Mouse (Mus musculus) right cerebral cortex, postnatal 36 days (tissue): Measurements from ENCODE around the gene C2cd4c.

ENCODE experiments used
- DNase-seq, 2 experiments: peaks; one replicate each; pipeline ENCODE4 v3.0.0; 2022; ENCODE audit warnings: low spot score in 2 of 2, mixed read lengths in 1 of 2

C2cd4c gene

DNA sequence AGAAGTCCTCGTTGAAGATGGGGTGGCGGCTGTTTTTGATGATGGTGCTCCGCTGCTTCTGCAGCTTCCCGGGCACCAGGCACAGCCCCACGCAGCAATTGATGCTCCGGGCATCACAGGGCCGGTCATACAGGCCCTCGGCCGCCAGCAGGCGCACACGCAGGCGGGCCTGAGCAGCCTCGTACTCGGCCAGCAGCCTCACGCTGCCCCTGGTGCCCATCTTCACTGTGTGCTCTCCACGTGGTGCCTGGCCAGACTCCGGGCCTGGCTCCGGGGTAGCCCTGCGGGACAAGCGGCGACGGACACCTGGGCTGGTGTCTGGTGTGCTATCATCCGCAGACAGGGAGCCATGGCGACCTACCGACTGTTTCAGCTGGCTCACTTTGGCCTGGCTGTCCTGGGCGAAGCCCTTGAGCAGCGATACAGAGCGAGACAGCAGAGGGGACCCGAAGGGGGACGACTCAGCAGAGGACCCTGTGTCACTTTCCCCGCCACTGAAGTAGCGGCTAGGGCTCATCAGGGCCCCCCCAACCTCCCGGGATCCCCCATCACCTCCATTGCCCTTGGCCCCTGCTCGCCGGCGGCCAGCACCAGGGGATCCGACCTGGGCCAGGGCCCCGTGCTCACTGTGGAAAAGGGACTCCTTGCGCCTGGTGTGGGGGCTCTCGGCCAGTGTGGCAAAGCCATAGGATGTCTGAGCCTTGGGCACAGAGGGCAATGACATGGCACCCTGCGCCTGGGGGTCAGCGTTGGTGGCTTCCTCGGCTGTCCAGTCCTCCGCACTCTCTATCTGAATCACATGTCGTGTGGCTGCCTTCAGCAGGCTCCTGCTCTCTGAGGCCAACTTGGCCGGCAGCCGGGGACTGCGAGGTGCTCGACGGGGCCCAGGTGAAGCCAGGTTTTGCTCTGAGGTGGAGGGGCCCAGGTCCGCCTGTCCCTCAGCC is 1.4 kb downstream of the C2cd4c start:
- DNase-seq = no peak

DNA sequence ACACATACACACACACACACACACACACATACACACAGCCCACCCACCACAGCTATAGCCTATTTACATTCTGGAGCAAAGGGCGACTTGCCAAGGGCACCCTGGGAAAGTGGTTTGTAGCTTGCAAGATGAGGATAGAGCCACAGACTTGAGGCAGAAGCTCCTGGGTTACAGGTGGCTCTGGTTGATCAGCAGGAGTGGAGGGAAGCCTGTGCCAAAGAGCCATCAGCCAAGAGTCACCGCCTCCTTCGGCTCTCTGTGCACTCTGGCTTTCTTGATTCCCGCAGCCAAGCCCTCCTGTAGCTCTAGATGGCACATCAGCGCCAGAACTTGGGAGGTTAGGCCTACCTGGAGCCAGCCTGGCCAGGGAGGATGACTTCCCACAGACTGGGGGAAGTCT is 2.5 kb downstream of the C2cd4c start:
- no peak for DNase-seq

DNA sequence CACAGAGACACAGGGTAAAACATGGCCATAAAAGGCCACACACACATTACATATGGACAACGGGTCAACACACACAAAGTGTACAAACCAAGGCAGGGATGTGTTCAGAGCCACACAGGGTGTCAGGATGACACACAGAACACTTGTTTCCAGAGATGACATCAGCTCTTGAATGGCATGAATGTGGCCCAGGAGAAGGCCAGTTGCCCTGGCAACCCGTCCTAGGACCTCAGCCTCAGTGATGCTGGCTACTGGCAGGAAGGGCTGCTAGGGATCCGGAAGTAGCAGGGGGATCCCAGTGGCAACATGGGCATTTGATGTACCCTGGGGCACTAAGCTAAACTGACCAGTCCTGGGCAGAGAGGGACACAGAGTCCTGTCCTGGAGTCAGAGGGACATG is 4.5 kb downstream of the C2cd4c start:
- DNase-seq = no peak

- DNase-seq = no peak
These were observed 5.9 kb downstream of the C2cd4c start for GRCm38 (mm10) chr10:79607892-79608291.

DNA sequence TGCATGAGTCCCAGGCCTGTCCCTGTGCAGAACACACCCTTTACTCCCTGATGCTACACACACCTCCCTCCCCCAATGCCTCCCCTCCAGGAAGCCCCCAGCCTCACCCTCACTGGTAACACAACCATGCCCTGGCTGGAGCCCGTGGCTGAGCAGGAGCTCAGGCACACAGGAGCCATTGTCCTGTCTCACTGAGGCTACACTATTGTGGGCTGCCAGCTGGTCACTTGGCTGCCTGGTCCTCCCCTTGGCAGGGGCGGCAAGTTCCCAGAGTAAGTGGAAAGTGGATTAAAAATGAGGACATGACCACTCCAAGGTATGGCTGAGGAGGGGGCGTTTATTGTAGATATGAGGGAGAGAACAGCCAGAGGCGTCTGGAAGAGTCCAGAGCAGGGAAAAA is 7.3 kb downstream of the C2cd4c start:
- no peak for DNase-seq

DNA sequence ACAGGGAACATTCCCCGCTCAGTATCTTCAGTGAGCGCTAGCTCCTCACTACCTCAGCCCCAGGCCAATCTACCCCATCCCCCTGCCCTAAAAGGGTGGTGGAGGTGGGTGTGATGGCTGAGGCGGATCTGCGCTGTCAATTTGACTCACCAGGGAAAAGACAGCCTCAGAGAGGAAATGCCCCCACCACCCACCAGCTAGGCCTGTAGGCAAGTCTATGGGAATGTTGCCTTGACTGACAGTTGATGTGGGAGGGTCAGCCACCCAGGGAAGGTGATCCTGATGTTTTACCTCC is 15.9 kb downstream of the C2cd4c start:
- peak; percentile 39 to 44 for DNase-seq

GRCm38 (mm10) chr10:79597051-79597935 is 16.5 kb downstream of the C2cd4c start:
- DNase-seq = peak; percentile 75 to 82

- no peak for DNase-seq
These were observed 18.3 kb downstream of the C2cd4c start for GRCm38 (mm10) chr10:79595590-79595929.

GRCm38 (mm10) chr10:79594872-79595589 is 18.8 kb downstream of the C2cd4c start:
- peak; percentile 45 to 55 for DNase-seq

GRCm38 (mm10) chr10:79594111-79594510 is 19.7 kb downstream of the C2cd4c start:
- no peak for DNase-seq

GRCm38 (mm10) chr10:79590702-79591101 is 23.1 kb downstream of the C2cd4c start:
- DNase-seq = no peak

DNA sequence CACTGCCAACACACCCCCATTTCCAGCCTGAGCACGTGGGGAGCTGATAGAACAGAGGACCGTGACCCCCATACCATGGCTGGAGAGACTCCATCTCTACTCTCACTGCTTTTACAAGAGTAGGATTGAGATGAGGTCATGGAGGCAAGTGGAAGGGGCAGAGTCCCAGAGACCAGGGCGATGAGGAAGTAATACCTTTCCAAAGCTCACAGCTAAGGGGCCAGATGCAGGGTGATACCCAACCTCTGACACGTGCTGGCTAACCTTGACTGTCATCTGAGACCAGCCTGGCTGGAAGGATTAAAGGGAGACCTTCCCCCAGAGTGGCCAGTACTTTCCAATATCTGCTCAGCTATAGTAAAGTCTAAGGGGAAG is 26.1 kb downstream of the C2cd4c start:
- DNase-seq = no peak

GRCm38 (mm10) chr10:79587061-79587751 is 26.6 kb downstream of the C2cd4c start, which contains the start of gene Theg:
Theg (minus strand) TSS chr10:79587331.
- DNase-seq = no peak

DNA sequence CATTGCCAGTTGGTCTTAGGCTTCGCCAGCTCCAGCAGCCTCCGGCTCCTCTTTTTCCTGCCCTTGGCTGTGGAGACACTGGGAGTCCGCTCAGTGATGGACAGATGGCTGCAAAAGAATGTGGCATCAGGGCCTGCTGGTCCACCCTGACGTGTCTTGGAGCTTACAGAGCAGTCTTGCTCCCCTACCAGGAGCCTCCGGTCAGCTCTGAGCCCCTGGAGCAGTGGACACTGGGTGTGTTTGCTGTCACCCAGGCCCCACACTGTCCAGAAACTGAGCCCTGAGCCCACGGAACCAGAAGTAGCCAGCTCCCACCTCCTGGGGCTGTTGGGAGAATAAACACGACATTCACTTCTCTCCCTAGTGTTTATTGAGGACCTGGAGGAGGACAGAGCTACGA is 27.6 kb downstream of the C2cd4c start:
- no peak for DNase-seq

DNA sequence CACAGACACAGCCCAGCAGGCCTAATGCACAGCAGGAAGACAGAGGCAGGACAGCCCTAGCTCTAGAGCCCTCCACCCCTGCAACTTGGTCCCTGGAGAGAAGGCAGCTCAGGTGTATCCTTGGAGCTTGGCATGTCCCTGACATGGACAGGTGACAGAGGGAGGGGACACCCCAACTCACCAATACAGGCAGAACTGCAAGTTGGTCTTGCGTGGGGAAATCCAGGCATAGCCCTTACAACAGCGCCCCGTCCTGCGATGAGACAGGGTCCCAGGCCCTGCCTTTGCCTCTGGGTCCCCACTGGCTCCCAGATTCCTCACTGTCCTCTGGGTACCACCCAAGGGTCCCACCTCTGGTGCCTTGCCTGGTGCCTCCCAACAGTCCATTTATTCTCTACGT is 28.1 kb downstream of the C2cd4c start:
- DNase-seq = no peak

DNA sequence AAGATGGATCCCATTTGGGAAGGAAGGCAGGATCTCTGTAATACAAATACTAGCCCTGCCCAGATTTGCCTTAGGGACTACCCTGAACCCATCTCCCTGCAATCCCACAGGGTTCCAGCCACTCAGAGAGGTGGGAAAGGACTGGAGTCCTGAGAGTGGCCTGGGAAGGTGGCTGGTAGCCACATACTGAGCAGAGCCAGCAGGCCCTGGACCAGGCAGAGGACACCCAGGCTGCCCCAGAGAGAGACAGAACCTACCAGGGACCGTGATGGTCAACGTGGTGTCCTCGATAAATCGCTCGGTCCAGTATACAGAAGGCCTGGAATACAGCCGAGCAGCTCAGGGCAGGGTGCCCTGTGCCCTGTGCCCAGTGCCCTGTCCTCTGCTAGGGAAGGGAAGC is 28.7 kb downstream of the C2cd4c start:
- no peak for DNase-seq

GRCm38 (mm10) chr10:79584426-79584825 is 29.4 kb downstream of the C2cd4c start:
- DNase-seq = no peak

DNA sequence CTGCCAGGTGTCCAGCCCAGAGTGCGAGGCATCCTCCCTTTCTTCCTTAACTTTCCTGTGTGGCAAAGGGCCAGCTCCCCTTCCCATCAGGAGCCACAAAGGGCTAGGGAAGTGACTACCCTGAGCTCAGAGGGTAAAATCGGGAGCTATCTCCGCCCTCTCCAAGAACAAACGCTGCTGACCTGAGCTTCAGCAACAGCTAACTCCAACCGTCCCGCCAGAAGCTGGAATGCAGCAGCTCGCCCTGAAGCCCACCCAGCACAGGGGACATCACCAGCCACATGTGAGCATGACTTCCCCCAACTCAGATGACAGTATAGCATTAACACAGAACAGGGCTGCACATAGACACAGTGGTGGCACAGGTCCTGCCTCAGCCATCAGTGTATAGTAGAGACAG is 29.8 kb downstream of the C2cd4c start:
- no peak for DNase-seq

DNA sequence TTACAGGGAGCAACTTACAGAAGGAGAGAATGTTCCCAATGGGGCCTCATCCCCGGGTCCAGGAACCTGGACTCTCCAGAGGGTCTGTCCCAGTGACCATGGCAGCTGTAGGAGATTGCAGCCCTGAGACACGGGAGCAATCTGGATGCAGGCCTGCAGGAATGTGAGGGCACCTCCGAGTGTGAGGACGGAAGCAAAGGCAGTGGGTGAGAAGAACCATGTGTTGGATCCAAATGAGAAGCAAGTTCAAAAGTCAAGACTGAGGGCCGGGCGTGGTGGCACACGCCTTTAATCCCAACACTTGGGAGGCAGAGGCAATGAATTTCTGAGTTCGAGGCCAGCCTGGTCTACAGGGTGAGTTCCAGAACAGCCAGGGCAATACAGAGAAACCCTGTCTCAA is 32.3 kb downstream of the C2cd4c start:
- no peak for DNase-seq

DNA sequence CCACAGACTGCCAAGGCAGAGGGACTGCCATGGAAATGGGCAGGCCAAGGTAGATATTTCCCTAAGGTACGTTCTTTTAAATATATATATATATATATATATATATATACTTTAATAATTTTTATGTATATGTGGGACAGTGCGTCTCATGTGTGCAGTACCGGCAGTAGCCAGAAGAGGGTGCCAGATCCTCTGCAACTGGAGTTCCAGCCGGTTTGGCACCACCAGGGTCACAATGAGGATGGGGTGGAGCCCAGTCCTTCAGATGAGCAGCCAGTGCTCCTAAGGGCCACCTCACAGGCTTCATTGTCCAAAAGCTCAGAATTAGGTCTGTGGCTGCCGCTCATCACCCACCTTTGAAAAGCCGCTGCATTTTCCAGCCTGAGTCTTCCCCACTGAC is 33.0 kb downstream of the C2cd4c start:
- no peak for DNase-seq

GRCm38 (mm10) chr10:79580356-79580755 is 33.5 kb downstream of the C2cd4c start:
- DNase-seq = no peak

GRCm38 (mm10) chr10:79579781-79580180 is 34.0 kb downstream of the C2cd4c start:
- DNase-seq = no peak
